Mouse (Mus musculus) left cerebral cortex, postnatal 36 days (tissue): ENCODE measurements around the gene Gm10837. TPM values are rescaled to one million over a fixed set of nuclear protein-coding genes. Genes with fewer than 3 reads are reported as not detected.
"Not testable (repeated sequence)": the region's sequence is repeated elsewhere in the genome, so short reads cannot be mapped to it uniquely, and the experiment has no call there.

Experiments
- DNase-seq, 2 experiments: peaks; one replicate each; pipeline ENCODE4 v3.0.0; 2021 to 2022; ENCODE audit warnings: low spot score in 2 of 2, mixed read lengths in 1 of 2
- intact Hi-C: fragments of 180-260 bp; cut with DNase I; formaldehyde crosslinking; loops from one replicate; pipeline ENCODE4 v1.15.1; 2025
- total RNA-seq, 2 experiments: library from RNA; stranded (reverse); gene quantifications; 2 replicates each; pipeline ENCODE4 v1.2.3; 2021

Gm10837 gene
- not detected for total RNA-seq

DNA sequence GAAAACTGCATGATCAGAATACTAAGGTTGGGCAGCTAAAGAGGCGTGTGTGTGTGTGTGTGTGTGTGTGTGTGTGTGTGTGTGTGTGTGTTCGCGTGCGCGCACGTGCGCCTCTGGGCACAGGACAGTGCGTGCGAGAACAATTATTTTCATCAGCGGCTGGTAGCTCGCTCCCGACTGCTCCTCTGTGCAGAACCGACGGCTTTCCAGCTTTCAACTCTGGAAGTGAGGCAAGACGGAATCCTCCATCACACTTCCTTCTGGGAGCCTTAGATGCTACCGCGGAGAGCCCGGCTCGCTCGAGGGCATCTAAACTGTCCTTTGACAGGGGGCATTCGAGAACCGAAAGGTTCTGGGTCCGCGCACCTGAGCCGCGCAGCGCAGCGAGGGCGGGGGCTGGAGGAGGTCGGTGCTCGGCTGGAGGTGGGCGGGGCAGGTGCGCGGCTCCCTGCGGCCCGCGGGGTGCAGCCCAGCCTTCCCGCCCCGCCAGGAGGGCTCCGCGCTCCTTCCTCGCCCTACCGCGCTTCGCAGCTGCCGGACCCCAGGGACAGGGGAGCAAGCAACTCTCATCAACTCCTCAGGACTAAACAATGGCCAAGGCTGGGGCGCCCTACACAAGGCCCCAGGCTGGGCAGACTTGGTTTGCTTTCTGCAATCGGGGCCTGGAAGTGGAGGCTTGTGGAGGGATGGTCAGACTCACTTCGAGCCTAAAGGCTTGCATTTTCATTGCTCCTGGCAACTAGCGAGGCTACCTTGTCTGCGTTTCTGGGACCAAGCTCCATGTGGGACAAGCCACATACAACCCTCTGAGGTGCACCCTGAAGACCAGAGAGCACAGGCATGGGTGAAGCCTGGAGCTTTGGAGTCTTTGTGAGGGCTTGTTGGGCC, at the start of gene Gm10837:
TSS of gene Gm10837 (plus strand) at position 146 of the 888 bp plus-strand sequence.
- no peak for DNase-seq
- intact Hi-C loops = loop anchor here (5.0 kb wide), 1 partner anchor 387 kb away; no protein-coding TSS in a partner anchor

- intact Hi-C loops = loop anchor here (5.0 kb wide), 2 partner anchors 37 to 43 kb away; no protein-coding TSS in a partner anchor
- no peak for DNase-seq
Observed at GRCm38 (mm10) chr14:122449601-122450495, 40.5 kb upstream of the Gm10837 start.

GRCm38 (mm10) chr14:122450496-122451382, 39.6 kb upstream of the Gm10837 start, which contains the start of gene Gm5089:
Gene Gm5089, minus strand, starts transcription at chr14:122451115.
- no peak for DNase-seq
- intact Hi-C loops = loop anchor here (5.0 kb wide), 2 partner anchors 37 to 43 kb away; no protein-coding TSS in a partner anchor

DNA sequence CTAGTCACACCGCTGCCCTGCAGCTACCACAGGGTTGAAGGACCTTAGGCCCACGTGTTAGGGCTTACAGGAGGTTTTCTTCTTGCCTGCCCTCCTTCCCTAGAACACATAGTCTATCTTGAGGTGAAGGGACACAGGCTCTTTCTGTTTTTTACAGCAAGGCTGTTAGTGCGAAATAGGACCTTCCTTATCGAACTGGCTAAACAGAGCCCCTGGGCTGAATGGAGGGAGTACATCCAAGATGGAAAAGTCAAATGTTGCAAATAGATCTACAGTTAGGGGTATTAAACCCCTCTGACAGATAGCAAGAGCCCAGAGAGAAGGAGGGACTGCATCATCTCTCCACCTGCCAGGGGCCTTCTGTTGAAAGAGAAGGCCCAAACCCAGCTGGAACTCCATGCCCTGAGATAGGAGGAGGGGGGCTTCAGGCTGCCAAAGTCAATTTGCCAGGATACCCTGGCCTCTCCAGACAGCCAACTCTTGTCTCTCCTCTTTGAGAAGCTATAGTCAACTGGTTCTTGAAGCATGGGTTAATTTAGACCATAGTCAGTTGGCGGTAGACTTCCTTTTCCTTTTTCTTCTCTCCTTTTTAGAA, 38.7 kb upstream of the Gm10837 start:
- intact Hi-C loops = loop anchor here (2.0 to 5.0 kb wide), 3 partner anchors 17 to 44 kb away; no protein-coding TSS in a partner anchor
- no peak for DNase-seq

- intact Hi-C loops = loop anchor here (2.0 to 5.0 kb wide), 3 partner anchors 16 to 46 kb away; no protein-coding TSS in a partner anchor
- no peak for DNase-seq
Observed at GRCm38 (mm10) chr14:122452701-122453387, 37.5 kb upstream of the Gm10837 start.

GRCm38 (mm10) chr14:122453388-122453995, 36.9 kb upstream of the Gm10837 start:
- no peak for DNase-seq
- intact Hi-C loops = loop anchor here (2.0 to 5.0 kb wide), 3 partner anchors 15 to 46 kb away; no protein-coding TSS in a partner anchor

DNA sequence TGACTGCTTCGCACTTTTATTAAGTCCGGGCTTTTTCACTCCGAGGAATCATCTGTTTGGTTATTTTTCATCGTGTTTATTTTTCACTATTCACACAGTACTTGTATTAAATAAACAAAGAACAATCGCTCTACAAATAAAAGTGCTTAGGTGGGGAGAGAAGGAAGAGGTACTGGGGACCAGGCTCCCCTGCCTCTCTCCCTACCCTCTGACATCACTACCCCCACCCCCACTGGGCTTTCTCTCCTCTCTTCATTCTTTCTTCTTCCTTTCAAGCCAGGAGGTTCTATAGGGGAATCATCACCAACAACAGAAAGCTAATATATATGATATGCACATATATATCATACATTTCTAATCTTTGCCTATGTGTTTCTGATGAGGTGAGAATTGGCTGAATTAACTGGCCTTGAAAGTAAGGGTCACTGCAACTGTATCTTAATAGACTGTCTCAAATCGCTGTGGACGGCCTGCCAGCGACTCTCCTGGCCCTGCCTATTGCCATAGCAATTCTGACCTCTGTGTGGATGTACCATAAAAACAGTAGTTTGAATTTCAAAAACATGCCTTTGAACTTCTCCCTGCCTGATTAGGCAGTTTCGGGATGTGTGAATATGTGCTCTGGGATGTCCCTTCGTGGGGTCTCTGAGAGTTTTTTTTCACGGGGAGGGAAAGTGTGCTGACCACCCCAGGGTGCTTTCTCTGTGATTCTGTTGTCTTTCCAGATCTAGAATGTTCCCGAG, 36.2 kb upstream of the Gm10837 start:
- intact Hi-C loops = loop anchor here (2.0 to 5.0 kb wide), 3 partner anchors 15 to 47 kb away; no protein-coding TSS in a partner anchor
- DNase-seq = no peak

DNA sequence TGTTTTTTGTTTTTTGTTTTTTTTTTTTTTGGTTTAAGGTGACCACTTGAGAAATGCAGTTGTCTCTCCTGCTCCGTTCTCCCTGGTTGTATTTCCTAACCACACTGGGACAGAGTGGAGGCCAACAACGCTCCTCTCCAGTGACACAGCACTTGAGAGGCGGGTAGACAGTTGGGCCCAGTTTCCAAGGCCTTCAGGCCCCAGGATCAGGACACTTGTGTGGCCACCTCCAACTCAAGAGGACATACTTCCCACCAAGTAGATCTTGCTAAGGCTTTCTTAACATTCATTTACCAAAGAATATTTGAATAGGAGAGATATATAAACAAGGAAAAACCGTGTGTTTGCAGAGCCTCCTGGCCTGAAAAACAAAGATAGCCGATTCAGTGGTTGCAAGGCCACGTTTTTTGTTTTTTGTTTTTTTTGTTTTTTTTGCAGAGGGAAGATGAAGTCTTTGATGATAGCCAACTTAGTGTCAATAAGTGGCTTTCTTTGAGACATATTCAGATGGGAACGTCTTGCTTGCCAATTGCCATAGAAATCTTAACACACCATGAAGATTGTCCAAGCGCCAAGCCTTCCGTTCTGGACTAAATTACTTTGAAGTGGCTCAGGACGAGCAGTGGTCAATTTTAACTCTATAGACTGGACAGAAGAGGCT, 35.4 kb upstream of the Gm10837 start:
- DNase-seq = no peak
- intact Hi-C loops = loop anchor here (5.0 kb wide), 2 partner anchors 32 to 48 kb away; no protein-coding TSS in a partner anchor

GRCm38 (mm10) chr14:122455562-122455958, 34.8 kb upstream of the Gm10837 start:
- intact Hi-C loops = no loop called here
- no peak for DNase-seq

DNA sequence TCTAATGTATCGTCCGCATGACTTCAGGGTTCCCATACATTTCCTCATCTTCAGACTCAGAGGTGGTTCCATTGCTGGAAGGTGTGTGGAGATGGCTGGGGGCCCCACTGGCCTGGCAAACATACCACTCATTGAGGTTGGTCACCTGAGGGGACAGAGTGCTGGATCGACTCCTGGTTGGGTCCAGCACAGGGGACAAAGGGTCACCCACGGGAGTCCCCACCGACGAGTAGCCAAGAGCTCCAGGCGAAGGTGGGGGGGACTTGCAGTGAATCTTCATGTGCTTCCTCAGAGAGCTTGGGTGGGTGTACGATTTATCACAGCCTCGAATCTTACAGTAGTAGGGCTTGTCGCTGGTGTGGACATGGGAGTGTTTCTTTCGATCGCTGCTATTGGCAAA, 31.1 kb upstream of the Gm10837 start:
- intact Hi-C loops, DNase-seq: not testable (repeated sequence)

DNA sequence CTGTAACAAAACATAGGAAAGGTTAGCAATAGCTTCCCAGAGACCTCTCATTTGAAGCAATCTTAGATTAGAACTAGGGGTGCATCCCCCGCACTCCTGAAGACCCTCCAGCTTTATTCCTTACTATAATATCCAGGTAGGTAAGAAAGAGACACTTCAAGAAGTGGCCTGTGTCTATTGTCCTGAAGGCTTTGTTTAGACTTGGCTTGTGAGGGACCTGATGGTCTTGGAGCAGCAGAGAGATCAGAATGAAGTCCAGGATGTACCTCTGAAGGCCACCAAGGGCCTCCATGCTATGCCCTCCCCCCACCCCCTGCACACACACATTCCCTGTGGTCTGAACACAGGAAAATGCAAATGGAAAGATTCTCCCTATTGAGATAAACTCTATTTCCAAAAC, 30.6 kb upstream of the Gm10837 start:
- DNase-seq = no peak
- intact Hi-C loops = no loop called here

- DNase-seq = no peak
- intact Hi-C loops = no loop called here
Observed at GRCm38 (mm10) chr14:122460226-122460625, 30.2 kb upstream of the Gm10837 start.

- intact Hi-C loops = no loop called here
- no peak for DNase-seq
Observed at GRCm38 (mm10) chr14:122461500-122461899, 28.9 kb upstream of the Gm10837 start.

GRCm38 (mm10) chr14:122461966-122462365, 28.4 kb upstream of the Gm10837 start:
- intact Hi-C loops = no loop called here
- DNase-seq = no peak

DNA sequence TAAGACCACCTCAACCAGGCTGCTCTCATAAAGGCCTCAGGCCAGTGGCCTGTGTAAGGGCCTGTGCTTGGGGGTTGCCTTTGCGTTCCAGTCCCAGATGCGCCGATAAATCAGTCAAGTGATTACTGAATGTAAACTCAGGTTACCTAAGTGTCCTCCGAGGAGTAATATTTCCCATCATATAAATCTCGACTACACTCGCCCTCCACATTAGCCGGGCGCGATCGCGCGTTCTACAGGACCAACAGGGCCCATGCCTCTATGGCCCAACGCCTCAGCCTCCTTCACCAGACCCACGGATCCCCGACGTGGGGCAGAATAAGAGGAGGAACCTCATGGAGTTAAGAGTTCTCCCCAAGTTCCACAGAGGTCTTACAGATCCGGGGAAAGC, 27.7 kb upstream of the Gm10837 start:
- intact Hi-C loops = no loop called here
- no peak for DNase-seq

- DNase-seq = no peak
- intact Hi-C loops = no loop called here
Observed at GRCm38 (mm10) chr14:122463080-122463691, 27.2 kb upstream of the Gm10837 start.
